Mouse (Mus musculus): ENCODE measurements around the gene Cmpk1. TPM values are rescaled to one million over a fixed set of nuclear protein-coding genes. Genes with fewer than 3 reads are reported as not detected.

Gene Cmpk1
- 288 TPM for polyA plus RNA-seq (2014; fragmentation: Illumina TruSeq; extraction: RNeasy Lipid Tissue Mini Kit (QIAGEN cat#74804); ENCODE audit: low read depth, low replicate concordance)

GRCm38 (mm10) chr4:114986591-114987432 is at the start of gene Cmpk1:
TSS of gene Cmpk1 (minus strand) at chr4:114987241.

GRCm38 (mm10) chr4:114999773-115000428 is 12.9 kb upstream of the Cmpk1 start, which contains the start of gene Stil:
TSS of gene Stil (plus strand) at chr4:115000159.

GRCm38 (mm10) chr4:114925917-114926312 is 61.1 kb downstream of the Cmpk1 start, which contains the start of gene Foxe3:
TSS of gene Foxe3 (minus strand) at chr4:114926013.

Other genes starting within 250 kb of the Cmpk1 start
- gene Gm12830, start 165.5 kb downstream of the Cmpk1 start, polyA plus RNA-seq (2014; fragmentation: Illumina TruSeq; extraction: RNeasy Lipid Tissue Mini Kit (QIAGEN cat#74804); ENCODE audit: low read depth, low replicate concordance) = not detected
- gene Foxd2, start 78.4 kb downstream of the Cmpk1 start, polyA plus RNA-seq (2014; fragmentation: Illumina TruSeq; extraction: RNeasy Lipid Tissue Mini Kit (QIAGEN cat#74804); ENCODE audit: low read depth, low replicate concordance) = not detected
- not detected for gene Foxe3, start 61.2 kb downstream of the Cmpk1 start, polyA plus RNA-seq (2014; fragmentation: Illumina TruSeq; extraction: RNeasy Lipid Tissue Mini Kit (QIAGEN cat#74804); ENCODE audit: low read depth, low replicate concordance)
- gene Stil, start 12.9 kb upstream of the Cmpk1 start, polyA plus RNA-seq (2014; fragmentation: Illumina TruSeq; extraction: RNeasy Lipid Tissue Mini Kit (QIAGEN cat#74804); ENCODE audit: low read depth, low replicate concordance) = 0.05 TPM
- 0.69 TPM for gene Tal1, start 69.2 kb upstream of the Cmpk1 start, polyA plus RNA-seq (2014; fragmentation: Illumina TruSeq; extraction: RNeasy Lipid Tissue Mini Kit (QIAGEN cat#74804); ENCODE audit: low read depth, low replicate concordance)
- 1.6 TPM for gene Pdzk1ip1, start 101.5 kb upstream of the Cmpk1 start, polyA plus RNA-seq (2014; fragmentation: Illumina TruSeq; extraction: RNeasy Lipid Tissue Mini Kit (QIAGEN cat#74804); ENCODE audit: low read depth, low replicate concordance)
- gene Cyp4x1, start 147.0 kb upstream of the Cmpk1 start, polyA plus RNA-seq (2014; fragmentation: Illumina TruSeq; extraction: RNeasy Lipid Tissue Mini Kit (QIAGEN cat#74804); ENCODE audit: low read depth, low replicate concordance) = not detected

Measured in liver, adult 10 weeks (tissue).